Mouse (Mus musculus) neural tube, embryonic 13.5 days (tissue): Measurements from ENCODE around the gene Gm572. TPM values are rescaled to one million over a fixed set of nuclear protein-coding genes. Genes with fewer than 3 reads are reported as not detected.

Experiments
- ATAC-seq: fragments of 200-750 bp; cut with Nextera tagmentation; 2 replicates; pipeline ENCODE4 v1.8.0; 2017; ENCODE audit warnings: low read depth, mild to moderate bottlenecking, moderate TSS enrichment, moderate library complexity
- H3K27ac ChIP-seq: fragments of 300-500 bp; sonication (generic); replicated peaks from 2 replicates; pipeline ENCODE4 v1.5.1; 2015; ENCODE audit warnings: moderate library complexity, mild to moderate bottlenecking, inconsistent platforms
- H3K27me3 ChIP-seq: fragments of 300-500 bp; sonication (generic); 2 replicates; pipeline ENCODE4 v1.6.1; 2015; ENCODE audit warnings: mild to moderate bottlenecking, inconsistent platforms
- H3K36me3 ChIP-seq: fragments of 300-500 bp; sonication (generic); 2 replicates; pipeline ENCODE4 v1.6.1; 2015; ENCODE audit warnings: mild to moderate bottlenecking, inconsistent platforms
- H3K4me1 ChIP-seq: fragments of 300-500 bp; sonication (generic); replicated peaks from 2 replicates; pipeline ENCODE4 v1.6.1; 2015; ENCODE audit warnings: inconsistent platforms
- H3K4me2 ChIP-seq: fragments of 300-500 bp; sonication (generic); 2 replicates; pipeline ENCODE4 v1.6.1; 2015; ENCODE audit warnings: inconsistent platforms, mild to moderate bottlenecking, moderate library complexity
- H3K4me3 ChIP-seq: fragments of 300-500 bp; sonication (generic); 2 replicates; pipeline ENCODE4 v1.5.1; 2015; ENCODE audit warnings: mild to moderate bottlenecking, inconsistent platforms
- H3K9ac ChIP-seq: fragments of 300-500 bp; sonication (generic); 2 replicates; pipeline ENCODE4 v1.6.1; 2015; ENCODE audit warnings: moderate library complexity, mild to moderate bottlenecking, inconsistent platforms
- H3K9me3 ChIP-seq: fragments of 300-500 bp; sonication (generic); 2 replicates; pipeline ENCODE4 v1.6.1; 2016; ENCODE audit warnings: inconsistent platforms
- WGBS: fragments of 180-500 bp; shearing (Covaris S2); methylation state at CpG from one replicate; pipeline ENCODE4 v1.1.7; 2015; 5-methylcytosine and 5-hydroxymethylcytosine counted together
- polyA plus RNA-seq: library from polyadenylated mRNA; unstranded; fragments of >200 nt; fragmentation: Nextera tagmentation; extraction: Ambion mirVana; gene quantifications from 2 replicates; pipeline ENCODE4 v1.2.1, GENCODE M21; 2015

The Gm572 gene
- polyA plus RNA-seq, 1 experiment from 2014 or later = not detected

DNA sequence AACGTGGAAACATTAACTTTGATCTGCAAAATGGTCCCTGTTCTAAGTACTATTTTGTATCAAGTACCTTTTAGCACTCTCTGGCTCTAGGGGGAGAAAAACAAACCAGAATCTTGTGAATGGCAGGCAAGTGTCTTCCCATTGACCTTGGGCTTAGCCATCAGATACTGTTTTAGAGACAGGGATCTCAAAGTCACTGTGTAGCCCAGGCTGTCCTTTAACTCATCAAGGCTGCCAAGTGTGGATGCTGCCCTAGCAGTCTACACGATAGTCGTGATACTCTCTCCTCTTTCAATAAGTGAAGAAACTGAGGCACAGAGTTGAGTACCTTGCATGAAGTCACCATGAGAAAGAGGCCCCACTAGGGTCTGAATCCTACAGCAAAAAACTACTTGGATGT is 15.9 kb upstream of the Gm572 start:
- WGBS = 61% methylated on average over 3 of the region's 3 CpGs
- H3K9ac ChIP-seq = peak overlapping the region; percentile 99
- peaks cover 28% of the 10 kb centered on the region for H3K36me3 ChIP-seq
- peak; percentile 51 for ATAC-seq
- H3K27me3 ChIP-seq = no peaks in the 10 kb centered on the region
- H3K4me2 ChIP-seq = peak overlapping the region; percentile 99
- peak overlapping the region; percentile 99 for H3K4me3 ChIP-seq
- H3K9me3 ChIP-seq = no peaks in the 10 kb centered on the region
- no peak overlapping the region; the same call in 1 of the 2 replicates for H3K27ac ChIP-seq
- H3K4me1 ChIP-seq = peaks cover 35% of the 10 kb centered on the region

- H3K36me3 ChIP-seq = no peaks in the 10 kb centered on the region
- no peak overlapping the region for H3K4me2 ChIP-seq
- no peaks in the 10 kb centered on the region for H3K27me3 ChIP-seq
- H3K9ac ChIP-seq = no peak overlapping the region
- no peak overlapping the region for H3K4me3 ChIP-seq
- H3K4me1 ChIP-seq = peaks cover 3% of the 10 kb centered on the region; the same call in 1 of the 2 replicates
- ATAC-seq = no peak
- H3K27ac ChIP-seq = no peak overlapping the region
- H3K9me3 ChIP-seq = no peaks in the 10 kb centered on the region
- 80% methylated on average over 3 of the region's 3 CpGs for WGBS
Measured at GRCm38 (mm10) chr4:148632013-148632692, 11.0 kb upstream of the Gm572 start.

- 54% methylated on average over 2 of the region's 2 CpGs for WGBS
- no peaks in the 10 kb centered on the region for H3K27me3 ChIP-seq
- H3K36me3 ChIP-seq = no peaks in the 10 kb centered on the region
- H3K4me1 ChIP-seq = no peaks in the 10 kb centered on the region
- H3K4me3 ChIP-seq = no peak overlapping the region
- no peak for ATAC-seq
- H3K9ac ChIP-seq = no peak overlapping the region
- H3K27ac ChIP-seq = no peak overlapping the region
- H3K9me3 ChIP-seq = no peaks in the 10 kb centered on the region
- no peak overlapping the region for H3K4me2 ChIP-seq
Measured at GRCm38 (mm10) chr4:148633395-148634061, 9.6 kb upstream of the Gm572 start.

DNA sequence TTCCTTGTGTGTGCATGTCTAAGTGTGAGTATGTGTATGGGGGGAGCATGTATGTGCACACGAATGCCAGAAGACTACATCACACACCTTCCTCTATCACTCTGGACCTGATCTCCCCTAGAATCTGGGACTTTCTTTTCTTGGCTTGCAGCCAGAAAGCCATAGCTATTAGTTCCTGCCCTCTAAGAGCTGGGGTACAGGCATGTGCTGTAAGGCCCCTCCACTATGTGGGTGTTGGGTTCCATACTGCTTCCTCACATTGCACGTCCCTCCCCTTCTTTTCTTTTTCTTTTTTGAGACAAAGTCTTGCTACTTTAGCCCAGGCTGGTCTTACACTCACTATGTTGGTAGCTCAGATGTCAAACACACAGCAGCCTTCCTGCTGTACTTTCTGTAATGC is 7.8 kb upstream of the Gm572 start:
- 67% methylated on average over 2 of the region's 2 CpGs for WGBS
- Histone ChIP-seq H3K9ac (no peak overlapping the region), H3K36me3 (no peaks in the 10 kb centered on the region), H3K27ac (no peak overlapping the region), H3K27me3 (no peaks in the 10 kb centered on the region), H3K4me2 (no peak overlapping the region), H3K4me1 (no peaks in the 10 kb centered on the region), H3K9me3 (no peaks in the 10 kb centered on the region), H3K4me3 (no peak overlapping the region)
- ATAC-seq = no peak

GRCm38 (mm10) chr4:148638302-148638701 is 4.8 kb upstream of the Gm572 start:
- Histone ChIP-seq H3K36me3 (no peaks in the 10 kb centered on the region), H3K9ac (no peak overlapping the region), H3K4me3 (no peak overlapping the region), H3K4me1 (no peaks in the 10 kb centered on the region), H3K9me3 (no peaks in the 10 kb centered on the region), H3K4me2 (no peak overlapping the region), H3K27me3 (no peaks in the 10 kb centered on the region), H3K27ac (no peak overlapping the region)
- no peak for ATAC-seq
- 61% methylated on average over 9 of the region's 9 CpGs for WGBS

- 83% methylated on average over 2 of the region's 2 CpGs for WGBS
- no peak overlapping the region for H3K4me2 ChIP-seq
- H3K27me3 ChIP-seq = no peaks in the 10 kb centered on the region
- H3K36me3 ChIP-seq = no peaks in the 10 kb centered on the region
- no peaks in the 10 kb centered on the region for H3K9me3 ChIP-seq
- peaks cover 4% of the 10 kb centered on the region; the same call in 1 of the 2 replicates for H3K4me1 ChIP-seq
- ATAC-seq = no peak
- H3K4me3 ChIP-seq = no peak overlapping the region
- no peak overlapping the region for H3K9ac ChIP-seq
- no peak overlapping the region for H3K27ac ChIP-seq
Measured at GRCm38 (mm10) chr4:148639455-148639854, 3.7 kb upstream of the Gm572 start.

DNA sequence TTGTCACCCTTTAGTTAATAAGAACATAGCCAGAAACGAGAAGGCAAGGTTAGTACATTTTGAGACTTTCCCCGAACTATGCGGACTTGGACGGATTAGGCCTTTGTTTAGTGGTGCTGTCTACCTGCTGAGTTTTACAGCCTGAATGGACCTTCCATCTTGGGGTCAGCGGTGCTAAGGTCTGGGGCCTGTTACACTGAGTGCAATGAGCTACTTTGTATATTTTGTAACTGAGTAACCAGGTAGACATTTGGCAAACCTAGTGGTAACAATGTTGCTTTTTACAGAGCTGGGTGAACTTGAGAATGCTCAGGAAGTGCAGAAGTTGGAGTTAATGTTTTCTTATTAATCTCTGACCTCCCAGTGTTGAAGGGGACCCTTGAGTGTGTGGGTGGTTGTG is 2.0 kb upstream of the Gm572 start:
- Histone ChIP-seq H3K9me3 (no peaks in the 10 kb centered on the region), H3K36me3 (no peaks in the 10 kb centered on the region), H3K9ac (no peak overlapping the region), H3K27ac (no peak overlapping the region), H3K4me2 (no peak overlapping the region), H3K4me3 (no peak overlapping the region), H3K27me3 (no peaks in the 10 kb centered on the region), H3K4me1 (peaks cover 4% of the 10 kb centered on the region; the same call in 1 of the 2 replicates)
- no peak for ATAC-seq
- 76% methylated on average over 5 of the region's 5 CpGs for WGBS

- 0 out of 2 replicates have a peak, but pooled peaks have one; percentile 27 for ATAC-seq
- peak overlapping the region; percentile 35 for H3K4me2 ChIP-seq
- H3K9ac ChIP-seq = no peak overlapping the region
- no peaks in the 10 kb centered on the region for H3K36me3 ChIP-seq
- no peaks in the 10 kb centered on the region for H3K9me3 ChIP-seq
- no peak overlapping the region for H3K27ac ChIP-seq
- peaks cover 4% of the 10 kb centered on the region; the same call in 1 of the 2 replicates for H3K4me1 ChIP-seq
- no peaks in the 10 kb centered on the region for H3K27me3 ChIP-seq
- WGBS = 9% methylated on average over 9 of the region's 9 CpGs
- H3K4me3 ChIP-seq = no peak overlapping the region
Measured at GRCm38 (mm10) chr4:148644157-148644511, 1.0 kb downstream of the Gm572 start.

GRCm38 (mm10) chr4:148644926-148645325 is 1.8 kb downstream of the Gm572 start:
- Histone ChIP-seq H3K4me2 (no peak overlapping the region), H3K9me3 (no peaks in the 10 kb centered on the region)
- 90% methylated on average over 6 of the region's 6 CpGs for WGBS

DNA sequence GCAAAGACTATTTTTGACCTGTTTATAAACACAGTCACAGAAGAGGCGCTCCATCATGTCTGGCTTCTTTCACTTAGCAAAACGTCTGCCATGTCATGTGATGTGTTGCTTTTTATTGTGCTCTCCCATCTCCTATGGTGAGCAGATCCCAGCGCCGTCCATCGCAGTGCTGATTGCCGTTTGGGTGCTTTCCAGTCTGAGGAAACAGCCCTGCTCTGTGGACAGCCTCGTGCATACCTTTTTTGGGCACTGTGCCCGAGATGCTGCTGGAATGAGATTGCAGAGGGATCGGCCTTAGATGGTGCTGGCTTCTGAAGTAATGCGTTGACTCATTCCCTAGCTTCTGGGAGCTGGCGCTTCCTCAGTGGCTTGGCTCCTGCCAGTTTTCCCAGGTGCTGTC is 3.5 kb downstream of the Gm572 start:
- no peak for ATAC-seq
- peaks cover 15% of the 10 kb centered on the region for H3K4me1 ChIP-seq
- no peak overlapping the region for H3K27ac ChIP-seq
- H3K27me3 ChIP-seq = no peaks in the 10 kb centered on the region
- no peaks in the 10 kb centered on the region for H3K9me3 ChIP-seq
- no peak overlapping the region for H3K4me3 ChIP-seq
- no peak overlapping the region for H3K9ac ChIP-seq
- H3K4me2 ChIP-seq = no peak overlapping the region
- H3K36me3 ChIP-seq = no peaks in the 10 kb centered on the region
- WGBS = 63% methylated on average over 11 of the region's 11 CpGs

More at GRCm38 (mm10) chr4:148644926-148645325, 1.8 kb downstream of the Gm572 start:
- ATAC-seq = no peak
- Histone ChIP-seq H3K9ac (no peak overlapping the region), H3K27ac (no peak overlapping the region), H3K27me3 (no peaks in the 10 kb centered on the region), H3K36me3 (no peaks in the 10 kb centered on the region), H3K4me3 (no peak overlapping the region), H3K4me1 (peaks cover 4% of the 10 kb centered on the region; the same call in 1 of the 2 replicates)

DNA sequence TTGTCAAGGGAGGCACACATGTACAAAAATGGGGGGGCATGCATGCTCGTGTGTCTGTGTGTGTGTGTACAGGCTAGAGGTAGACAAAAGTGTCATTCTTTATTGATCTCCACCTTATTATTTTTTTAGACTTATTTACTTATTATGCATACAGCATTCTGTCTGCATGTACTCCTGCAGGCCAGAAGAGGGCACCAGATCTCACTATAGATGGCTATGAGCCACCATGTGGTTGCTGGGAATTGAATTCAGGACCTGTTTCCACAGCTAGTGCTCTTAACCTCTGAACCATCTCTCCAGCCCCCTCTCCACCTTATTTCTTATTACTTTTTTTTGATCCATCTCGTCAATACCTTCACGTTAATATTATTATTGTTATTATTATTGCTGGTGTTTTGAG is 6.2 kb downstream of the Gm572 start:
- Histone ChIP-seq H3K4me1 (peaks cover 10% of the 10 kb centered on the region), H3K9ac (no peak overlapping the region), H3K4me3 (no peak overlapping the region), H3K9me3 (no peaks in the 10 kb centered on the region), H3K27ac (no peak overlapping the region), H3K27me3 (no peaks in the 10 kb centered on the region), H3K4me2 (no peak overlapping the region), H3K36me3 (no peaks in the 10 kb centered on the region)
- ATAC-seq = no peak
- 67% methylated on average over 3 of the region's 3 CpGs for WGBS

DNA sequence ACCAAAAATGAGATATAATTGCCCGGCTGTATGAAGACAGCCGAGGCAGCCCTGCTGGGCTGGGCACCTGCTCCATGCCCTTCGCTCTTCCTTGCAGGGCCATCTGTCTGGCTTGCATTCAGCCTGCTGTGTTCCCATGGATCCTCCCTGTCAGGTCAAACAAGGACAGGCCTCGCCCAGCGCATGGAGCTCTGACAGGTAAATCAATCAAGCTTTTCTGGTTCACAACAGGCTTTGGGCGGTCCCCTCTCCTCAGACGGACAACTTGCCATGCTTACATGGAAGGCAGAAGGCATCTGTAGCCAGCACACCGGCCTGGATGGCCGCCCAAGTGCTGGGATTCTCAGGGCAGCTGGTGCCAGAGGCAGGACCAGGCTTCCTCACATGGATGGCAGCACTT is 7.9 kb downstream of the Gm572 start:
- Histone ChIP-seq H3K4me1 (peaks cover 10% of the 10 kb centered on the region; the same call in 1 of the 2 replicates), H3K9me3 (no peaks in the 10 kb centered on the region), H3K9ac (no peak overlapping the region), H3K27ac (0 out of 2 replicates have a peak overlapping the region, but pooled peaks have one; percentile 14), H3K27me3 (no peaks in the 10 kb centered on the region), H3K4me3 (no peak overlapping the region), H3K36me3 (no peaks in the 10 kb centered on the region), H3K4me2 (no peak overlapping the region)
- 20% methylated on average over 9 of the region's 9 CpGs for WGBS
- peak; percentile 81 for ATAC-seq
